Mouse (Mus musculus) hindbrain, embryonic 11.5 days (tissue): ENCODE data around the gene Tk1. TPM values are rescaled to one million over a fixed set of nuclear protein-coding genes. Genes with fewer than 3 reads are reported as not detected.
A peak's percentile ranks its signal among the peaks of the same experiment; 100 is the strongest.

ENCODE experiments used
- ATAC-seq: fragments of 200-750 bp; cut with Nextera tagmentation; 2 replicates; pipeline ENCODE4 v1.8.0; 2017; ENCODE audit warnings: mild to moderate bottlenecking, moderate TSS enrichment, moderate library complexity; ENCODE audit not compliant: low FRiP score
- DNase-seq: peaks from one replicate; pipeline ENCODE4 v3.0.0-alpha.2; 2015; ENCODE audit warnings: low spot score
- H3K27ac ChIP-seq: fragments of 300-500 bp; sonication (generic); 2 replicates; pipeline ENCODE4 v1.5.1; 2014; ENCODE audit warnings: mild to moderate bottlenecking, low read depth, low read length
- H3K27me3 ChIP-seq: fragments of 300-500 bp; sonication (generic); 2 replicates; pipeline ENCODE4 v1.6.1; 2014; ENCODE audit warnings: mild to moderate bottlenecking, low read length, moderate library complexity, mixed read lengths; ENCODE audit not compliant: control insufficient read depth, insufficient read depth
- H3K36me3 ChIP-seq: fragments of 300-500 bp; sonication (generic); 2 replicates; pipeline ENCODE4 v1.6.1; 2014; ENCODE audit warnings: mild to moderate bottlenecking, low read length, moderate library complexity, mixed read lengths; ENCODE audit not compliant: control insufficient read depth, insufficient read depth
- H3K4me1 ChIP-seq: fragments of 300-500 bp; sonication (generic); replicated peaks from 2 replicates; pipeline ENCODE4 v1.6.1; 2014; ENCODE audit warnings: low read length, mixed read lengths; ENCODE audit not compliant: control insufficient read depth, insufficient read depth
- H3K4me2 ChIP-seq: fragments of 300-500 bp; sonication (generic); replicated peaks from 2 replicates; pipeline ENCODE4 v1.6.1; 2014; ENCODE audit warnings: mild to moderate bottlenecking, low read depth, low read length
- H3K4me3 ChIP-seq: fragments of 300-500 bp; sonication (generic); 2 replicates; pipeline ENCODE4 v1.5.1; 2014; ENCODE audit warnings: low read depth, low read length
- H3K9ac ChIP-seq: fragments of 300-500 bp; sonication (generic); 2 replicates; pipeline ENCODE4 v1.6.1; 2014; ENCODE audit warnings: low read depth, low read length
- H3K9me3 ChIP-seq: fragments of 300-500 bp; sonication (generic); 2 replicates; pipeline ENCODE4 v1.6.1; 2016; ENCODE audit warnings: low read length; ENCODE audit not compliant: control insufficient read depth
- WGBS: fragments of 180-500 bp; shearing (Covaris S2); extraction: QIAGEN DNeasy Blood & Tissue Kit; methylation state at CpG from one replicate; pipeline ENCODE4 v1.1.7; 2014; 5-methylcytosine and 5-hydroxymethylcytosine counted together
- polyA plus RNA-seq: library from polyadenylated mRNA; unstranded; fragments of >200 nt; fragmentation: Nextera tagmentation; extraction: Ambion mirVana; gene quantifications from 2 replicates; pipeline ENCODE4 v1.2.1, GENCODE M21; 2014

Gene Tk1
- polyA plus RNA-seq, 1 experiment from 2014 or later, result 73.3 TPM

GRCm38 (mm10) chr11:117809407-117810311, 16.2 kb downstream of the Tk1 start, which contains the start of the genes Gm20708 and Syngr2:
TSS of gene Gm20708 (plus strand) at chr11:117809668.
TSS of gene Syngr2 (plus strand) at chr11:117809668.
- WGBS, result under 1% methylated on average over 73 of the region's 75 CpGs
- ATAC-seq, result peak; percentile 69

GRCm38 (mm10) chr11:117806781-117807180, 19.1 kb downstream of the Tk1 start:
- Histone ChIP-seq H3K4me3 (no peak overlapping the region), H3K36me3 (no peaks in the 10 kb centered on the region), H3K9ac (no peak overlapping the region), H3K27me3 (peaks cover 5% of the 10 kb centered on the region; the same call in 1 of the 2 replicates), H3K4me2 (no peak overlapping the region), H3K27ac (no peak overlapping the region), H3K4me1 (peaks cover 5% of the 10 kb centered on the region; the same call in 1 of the 2 replicates), H3K9me3 (no peaks in the 10 kb centered on the region)
- 94% methylated on average over 6 of the region's 6 CpGs for WGBS
- no peak for ATAC-seq
- no peak for DNase-seq

More at GRCm38 (mm10) chr11:117809407-117810311, 16.2 kb downstream of the Tk1 start, which contains the start of the genes Gm20708 and Syngr2:
- Histone ChIP-seq H3K36me3 (no peaks in the 10 kb centered on the region; the same call in 1 of the 2 replicates), H3K4me2 (peak within 1 kb of the TSS; percentile 100), H3K9ac (peak within 1 kb of the TSS; percentile 64), H3K4me1 (peaks cover 5% of the 10 kb centered on the region; the same call in 1 of the 2 replicates), H3K27ac (peak within 1 kb of the TSS; percentile 30; the same call in 1 of the 2 replicates), H3K4me3 (peak within 1 kb of the TSS; percentile 62), H3K9me3 (no peaks in the 10 kb centered on the region), H3K27me3 (peaks cover 5% of the 10 kb centered on the region; the same call in 1 of the 2 replicates)
- peak; percentile 90 for DNase-seq

- Histone ChIP-seq H3K4me1 (no peaks in the 10 kb centered on the region), H3K36me3 (no peaks in the 10 kb centered on the region), H3K27me3 (no peaks in the 10 kb centered on the region), H3K9me3 (no peaks in the 10 kb centered on the region), H3K4me3 (no peak overlapping the region), H3K27ac (no peak overlapping the region), H3K4me2 (no peak overlapping the region), H3K9ac (no peak overlapping the region)
- ATAC-seq (no peak), DNase-seq (no peak)
- 91% methylated on average over 3 of the region's 3 CpGs for WGBS
Measured at GRCm38 (mm10) chr11:117803166-117803688, 22.7 kb downstream of the Tk1 start.

GRCm38 (mm10) chr11:117801650-117802049, 24.2 kb downstream of the Tk1 start:
- no peaks in the 10 kb centered on the region for H3K4me1 ChIP-seq
- no peaks in the 10 kb centered on the region for H3K36me3 ChIP-seq
- H3K4me3 ChIP-seq, result no peak overlapping the region
- no peak overlapping the region for H3K27ac ChIP-seq
- no peak overlapping the region for H3K9ac ChIP-seq
- WGBS, result 71% methylated on average over 7 of the region's 7 CpGs
- ATAC-seq (no peak), DNase-seq (no peak)
- no peaks in the 10 kb centered on the region for H3K27me3 ChIP-seq
- H3K4me2 ChIP-seq, result no peak overlapping the region
- no peaks in the 10 kb centered on the region for H3K9me3 ChIP-seq

- Histone ChIP-seq H3K27ac (no peak overlapping the region), H3K27me3 (no peaks in the 10 kb centered on the region), H3K4me3 (no peak overlapping the region), H3K9me3 (no peaks in the 10 kb centered on the region), H3K9ac (no peak overlapping the region), H3K36me3 (no peaks in the 10 kb centered on the region), H3K4me2 (no peak overlapping the region), H3K4me1 (no peaks in the 10 kb centered on the region)
- WGBS, result 79% methylated on average over 7 of the region's 7 CpGs
- ATAC-seq (no peak), DNase-seq (no peak)
Measured at GRCm38 (mm10) chr11:117800038-117800437, 25.9 kb downstream of the Tk1 start.

- H3K27ac ChIP-seq, result no peak overlapping the region
- no peak for ATAC-seq
Measured at GRCm38 (mm10) chr11:117799174-117799573, 26.7 kb downstream of the Tk1 start.

GRCm38 (mm10) chr11:117798160-117798541, 27.7 kb downstream of the Tk1 start:
- Histone ChIP-seq H3K27ac (no peak overlapping the region), H3K36me3 (no peaks in the 10 kb centered on the region), H3K4me1 (no peaks in the 10 kb centered on the region), H3K4me3 (no peak overlapping the region), H3K4me2 (no peak overlapping the region), H3K9me3 (no peaks in the 10 kb centered on the region), H3K27me3 (no peaks in the 10 kb centered on the region), H3K9ac (no peak overlapping the region)
- 37% methylated on average over 2 of the region's 2 CpGs for WGBS
- no peak for ATAC-seq
- no peak for DNase-seq

More at GRCm38 (mm10) chr11:117799174-117799573, 26.7 kb downstream of the Tk1 start:
- WGBS, result 70% methylated on average over 5 of the region's 5 CpGs
- DNase-seq, result no peak
- no peak overlapping the region for H3K4me2 ChIP-seq
- H3K36me3 ChIP-seq, result no peaks in the 10 kb centered on the region
- H3K9me3 ChIP-seq, result no peaks in the 10 kb centered on the region
- no peaks in the 10 kb centered on the region for H3K27me3 ChIP-seq
- no peak overlapping the region for H3K4me3 ChIP-seq
- no peak overlapping the region for H3K9ac ChIP-seq
- no peaks in the 10 kb centered on the region for H3K4me1 ChIP-seq

- Histone ChIP-seq H3K4me2 (no peak within 1 kb of the TSS), H3K36me3 (no peaks in the 10 kb centered on the region), H3K4me3 (no peak within 1 kb of the TSS), H3K27me3 (no peaks in the 10 kb centered on the region), H3K9me3 (no peaks in the 10 kb centered on the region), H3K27ac (no peak within 1 kb of the TSS), H3K4me1 (no peaks in the 10 kb centered on the region), H3K9ac (no peak within 1 kb of the TSS)
- WGBS, result 58% methylated on average over 9 of the region's 9 CpGs
- DNase-seq, result no peak
- no peak for ATAC-seq
Measured at GRCm38 (mm10) chr11:117797511-117798159, 28.3 kb downstream of the Tk1 start, which contains the start of gene 6030468B19Rik. TSS of gene 6030468B19Rik (plus strand) at chr11:117797660.
